ENCODE assay signal across 12 mouse cellular contexts in the genomic region with DNA sequence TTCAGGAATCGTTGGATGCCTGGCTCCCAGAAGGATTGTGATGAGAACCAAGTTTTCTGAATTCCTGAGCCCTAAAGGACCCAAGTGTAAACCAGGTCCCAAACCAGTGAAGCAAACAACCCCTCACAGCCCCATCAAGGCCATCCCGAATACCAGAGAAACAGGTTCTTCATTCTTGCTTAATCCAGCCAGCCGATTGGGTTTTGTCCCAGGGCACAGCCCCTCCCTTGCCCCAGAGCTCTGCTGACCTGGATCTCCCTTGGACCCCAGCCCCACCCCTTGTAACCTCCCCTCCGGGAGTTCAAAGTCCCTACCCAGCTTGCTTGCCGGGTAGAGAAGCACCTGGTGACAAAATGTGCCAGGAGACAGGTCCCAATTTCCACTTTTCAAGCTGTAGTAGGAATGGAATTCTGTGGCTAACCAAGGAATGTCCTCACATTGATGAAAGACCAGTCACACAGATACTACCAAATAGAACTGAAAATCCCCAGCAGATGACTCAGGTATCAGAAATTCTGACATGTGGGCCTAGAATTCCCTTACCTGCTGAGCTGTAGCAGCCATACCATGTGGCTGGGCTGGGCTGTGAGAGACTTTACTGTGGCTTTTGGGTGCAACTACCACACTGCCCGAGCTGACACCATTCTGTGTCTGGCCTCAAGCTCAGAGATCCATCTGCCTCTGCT. TPM values are rescaled to one million over a fixed set of nuclear protein-coding genes. Genes with fewer than 3 reads are reported as not detected.
DNase-seq lines count a peak whose midpoint lies in the region; ATAC-seq and TF ChIP-seq lines count a peak whose summit lies in the region.
"Had no signal": no experiment of that assay in that cellular context is flagged by ENCODE, and none has a peak within 500 bp of the region (broad histone marks: within the 10 kb centered on the region; RNA-seq: fewer than 3 reads in every experiment).

No protein-coding gene starts in this region.

- no peaks in the 10 kb centered on the region for H3K27me3 ChIP-seq in embryonic facial prominence, embryonic 12.5 days
- H3K27me3 ChIP-seq in liver, postnatal 0 days (ENCODE audit: insufficient read depth, low read length): no peaks in the 10 kb centered on the region
- H3K27me3 ChIP-seq: megakaryocyte, embryonic 14.5 days had no signal

- TF ChIP-seq CTCF in liver, postnatal 0 days (IDR thresholded peaks at IDR 0.05; ENCODE audit: low read depth): no peak

- intact Hi-C loops in heart, postnatal 36 days (cut with DNase I): loop anchor here (5.0 to 10.0 kb wide), 2 partner anchors 288 to 425 kb away; no protein-coding TSS in a partner anchor

- ATAC-seq in embryonic facial prominence, embryonic 12.5 days (ENCODE audit: insufficient number of reproducible peaks, insufficient read depth, low FRiP score, low TSS enrichment): no peak
- ATAC-seq in liver, postnatal 0 days: peak; percentile 89

- 0 out of 2 replicates have a peak, but pooled peaks cover 2% of the 10 kb centered on the region for H3K4me1 ChIP-seq in embryonic facial prominence, embryonic 12.5 days
- H3K4me1 ChIP-seq in liver, postnatal 0 days (ENCODE audit: insufficient read depth): peaks cover 14% of the 10 kb centered on the region
- H3K4me1 ChIP-seq: neural tube, embryonic 12.5 days had no signal

- 0 out of 2 replicates have a peak overlapping the region, but pooled peaks have one; percentile 30 for H3K27ac ChIP-seq in embryonic facial prominence, embryonic 12.5 days
- H3K27ac ChIP-seq in liver, postnatal 0 days (ENCODE audit: low read depth): peak overlapping the region; percentile 70; the same call in 1 of the 2 replicates
- H3K27ac ChIP-seq: neural tube, embryonic 12.5 days had no signal

- no peak overlapping the region for H3K4me3 ChIP-seq in embryonic facial prominence, embryonic 12.5 days
- H3K4me3 ChIP-seq in liver, postnatal 0 days (ENCODE audit: low read depth, low read length): no peak overlapping the region
- H3K4me3 ChIP-seq: megakaryocyte, embryonic 14.5 days; neural tube, embryonic 12.5 days had no signal

- WGBS in embryonic facial prominence, embryonic 12.5 days: 51% methylated on average over 6 of the region's 6 CpGs
- 41% methylated on average over 6 of the region's 6 CpGs for WGBS in liver, postnatal 0 days (ENCODE audit: insufficient replicate concordance)

- H3K9me3 ChIP-seq in embryonic facial prominence, embryonic 12.5 days: no peaks in the 10 kb centered on the region
- no peaks in the 10 kb centered on the region for H3K9me3 ChIP-seq in liver, postnatal 0 days (ENCODE audit: low read length)
- H3K9me3 ChIP-seq: G1E; megakaryocyte, embryonic 14.5 days; neural tube, embryonic 12.5 days had no signal

- peak; percentile 82; the same call in 1 of the 2 replicates for TF ChIP-seq EP300 in liver, postnatal 0 days (IDR thresholded peaks at IDR 0.05; ENCODE audit: low read depth)

- H3K9ac ChIP-seq in embryonic facial prominence, embryonic 12.5 days: no peak overlapping the region
- no peak overlapping the region for H3K9ac ChIP-seq in liver, postnatal 0 days (replicated peaks)
- H3K9ac ChIP-seq: neural tube, embryonic 12.5 days had no signal

- no peaks in the 10 kb centered on the region for H3K36me3 ChIP-seq in embryonic facial prominence, embryonic 12.5 days
- no peaks in the 10 kb centered on the region for H3K36me3 ChIP-seq in liver, postnatal 0 days (replicated peaks; ENCODE audit: insufficient read depth, low read length)
- H3K36me3 ChIP-seq: neural tube, embryonic 12.5 days had no signal

- peak; percentile 96 for DNase-seq in Muller cell, postnatal 12 days (ENCODE audit: inconsistent ontology term)
- peak; percentile 74 for DNase-seq in kidney, adult 9 months
- peak; percentile 62 for DNase-seq in liver, postnatal 0 days
- DNase-seq in cerebellum, adult 11 months: no peak
- DNase-seq in embryo, embryonic 11 days: no peak
- DNase-seq in heart, postnatal 36 days: no peak
- DNase-seq: right cerebral cortex, adult 18-20 months had no signal

- no peak overlapping the region for H3K4me2 ChIP-seq in embryonic facial prominence, embryonic 12.5 days (replicated peaks)
- H3K4me2 ChIP-seq in liver, postnatal 0 days (ENCODE audit: low read depth, low read length): no peak overlapping the region
- H3K4me2 ChIP-seq: neural tube, embryonic 12.5 days had no signal

RNA-seq across cellular contexts. Expression of a gene that starts 11.4 kb away (rescaled TPM):
- 92.5 and 94.4 TPM in 2 replicates for polyA plus RNA-seq in embryonic facial prominence, embryonic 12.5 days (2016; fragmentation: Nextera tagmentation; extraction: Ambion mirVana)
- polyA plus RNA-seq in liver, postnatal 0 days (2015; fragmentation: Nextera tagmentation; extraction: Ambion mirVana): 126 and 129 TPM in 2 replicates
- total RNA-seq in heart, postnatal 36 days (2021): 100 to 1,000 TPM; 137 to 138 TPM

RNA-seq across cellular contexts. Expression of a gene that starts 35.8 kb away (rescaled TPM):
- polyA plus RNA-seq in embryonic facial prominence, embryonic 12.5 days (2016; fragmentation: Nextera tagmentation; extraction: Ambion mirVana): 385 and 391 TPM in 2 replicates
- polyA plus RNA-seq in liver, postnatal 0 days (2015; fragmentation: Nextera tagmentation; extraction: Ambion mirVana): 105 and 111 TPM in 2 replicates
- total RNA-seq in heart, postnatal 36 days (2021): 10 to 100 TPM; 52.9 to 58.9 TPM

RNA-seq across cellular contexts. Expression of a gene that starts 35.9 kb away (rescaled TPM):
- polyA plus RNA-seq in embryonic facial prominence, embryonic 12.5 days (2016; fragmentation: Nextera tagmentation; extraction: Ambion mirVana): 7.0 and 7.1 TPM in 2 replicates
- polyA plus RNA-seq in liver, postnatal 0 days (2015; fragmentation: Nextera tagmentation; extraction: Ambion mirVana): 8.4 and 13.3 TPM in 2 replicates
- 10 to 100 TPM; 10.6 to 17.6 TPM for total RNA-seq in heart, postnatal 36 days (2021)
- total RNA-seq: G1E had no signal
- polyA plus RNA-seq: G1E; heart, embryonic 14.5 days had no signal

RNA-seq across cellular contexts. Expression of a gene that starts 40.1 kb away (rescaled TPM):
- polyA plus RNA-seq in embryonic facial prominence, embryonic 12.5 days (2016; fragmentation: Nextera tagmentation; extraction: Ambion mirVana): 0.81 and 1.3 TPM in 2 replicates
- polyA plus RNA-seq in liver, postnatal 0 days (2015; fragmentation: Nextera tagmentation; extraction: Ambion mirVana): 18.7 and 23.1 TPM in 2 replicates
- total RNA-seq in heart, postnatal 36 days (2021): 1 to 10 TPM; 7.1 to 9.2 TPM

RNA-seq across cellular contexts. Expression of a gene that starts 52.0 kb away (rescaled TPM):
- 76.7 and 81.7 TPM in 2 replicates for polyA plus RNA-seq in embryonic facial prominence, embryonic 12.5 days (2016; fragmentation: Nextera tagmentation; extraction: Ambion mirVana)
- 37.4 and 40.4 TPM in 2 replicates for polyA plus RNA-seq in liver, postnatal 0 days (2015; fragmentation: Nextera tagmentation; extraction: Ambion mirVana)
- total RNA-seq in heart, postnatal 36 days (2021): 10 to 100 TPM; 65.2 to 73.4 TPM

Comparison
In these comparisons a context has a peak if more than half of its experiments do, and no peak if none do; other contexts are left out.
1. DNase-seq: peak in Muller cell, postnatal 12 days (single experiment), kidney, adult 9 months (single experiment) and liver, postnatal 0 days (single experiment); none in cerebellum, adult 11 months (single experiment), embryo, embryonic 11 days (single experiment) and heart, postnatal 36 days (0 of 2).